Mouse (Mus musculus) neural tube, embryonic 11.5 days (tissue): ENCODE measurements around the gene Gpr153. TPM values are rescaled to one million over a fixed set of nuclear protein-coding genes. Genes with fewer than 3 reads are reported as not detected.

ENCODE experiments used
- ATAC-seq: fragments of 200-750 bp; cut with Nextera tagmentation; 2 replicates; pipeline ENCODE4 v1.8.0; 2017; ENCODE audit warnings: moderate number of reproducible peaks, mild to moderate bottlenecking, moderate TSS enrichment, moderate library complexity; ENCODE audit not compliant: insufficient read depth, low FRiP score, low TSS enrichment
- DNase-seq: peaks from one replicate; pipeline ENCODE4 v3.0.0-alpha.2; 2015; ENCODE audit warnings: low spot score
- H3K27ac ChIP-seq: fragments of 300-500 bp; sonication (generic); 2 replicates; pipeline ENCODE4 v1.5.1; 2014; ENCODE audit warnings: low read depth, mild to moderate bottlenecking, low read length
- H3K27me3 ChIP-seq: fragments of 300-500 bp; sonication (generic); 2 replicates; pipeline ENCODE4 v1.6.1; 2014; ENCODE audit warnings: mild to moderate bottlenecking, low read length, mixed read lengths; ENCODE audit not compliant: control insufficient read depth, insufficient read depth
- H3K36me3 ChIP-seq: fragments of 300-500 bp; sonication (generic); 2 replicates; pipeline ENCODE4 v1.6.1; 2014; ENCODE audit warnings: mild to moderate bottlenecking, low read length, moderate library complexity, mixed read lengths; ENCODE audit not compliant: control insufficient read depth, insufficient read depth
- H3K4me1 ChIP-seq: fragments of 300-500 bp; sonication (generic); 2 replicates; pipeline ENCODE4 v1.6.1; 2014; ENCODE audit warnings: low read length, mixed read lengths; ENCODE audit not compliant: control insufficient read depth, insufficient read depth
- H3K4me2 ChIP-seq: fragments of 300-500 bp; sonication (generic); 2 replicates; pipeline ENCODE4 v1.6.1; 2014; ENCODE audit warnings: low read depth, mild to moderate bottlenecking, moderate library complexity
- H3K4me3 ChIP-seq: fragments of 300-500 bp; sonication (generic); 2 replicates; pipeline ENCODE4 v1.5.1; 2014; ENCODE audit warnings: low read depth, low read length
- H3K9ac ChIP-seq: fragments of 300-500 bp; sonication (generic); 2 replicates; pipeline ENCODE4 v1.6.1; 2014; ENCODE audit warnings: mild to moderate bottlenecking, low read length
- H3K9me3 ChIP-seq: fragments of 300-500 bp; sonication (generic); 2 replicates; pipeline ENCODE4 v1.6.1; 2016; ENCODE audit warnings: low read length; ENCODE audit not compliant: control insufficient read depth
- WGBS: fragments of 180-500 bp; shearing (Covaris S2); extraction: QIAGEN DNeasy Blood & Tissue Kit; methylation state at CpG from one replicate; pipeline ENCODE4 v1.1.7; 2014; 5-methylcytosine and 5-hydroxymethylcytosine counted together
- polyA plus RNA-seq: library from polyadenylated mRNA; unstranded; fragments of >200 nt; fragmentation: Nextera tagmentation; extraction: Ambion mirVana; gene quantifications from 2 replicates; pipeline ENCODE4 v1.2.1, GENCODE M21; 2014

Gene Gpr153
- polyA plus RNA-seq, 1 experiment from 2014 or later: 8.3 TPM

DNA sequence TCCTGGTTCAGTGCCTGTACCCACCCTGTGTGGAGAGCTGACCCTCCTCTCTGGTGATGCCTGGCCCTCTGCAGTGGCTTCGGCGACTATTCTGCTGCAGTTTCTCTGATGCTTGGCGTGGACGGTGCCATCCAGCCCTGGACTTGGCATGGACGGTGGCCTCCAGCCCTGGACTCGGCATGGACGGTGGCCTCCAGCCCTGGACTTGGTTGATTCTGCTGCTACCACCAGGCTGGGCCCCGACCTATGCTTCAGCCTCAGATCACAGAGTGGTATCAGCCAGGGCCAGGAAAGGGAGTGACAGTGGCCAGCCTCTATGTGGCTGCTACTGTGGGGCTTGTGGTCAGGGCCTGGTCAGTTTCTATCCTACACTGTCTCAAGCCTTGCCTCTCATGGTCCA, 30.1 kb upstream of the Gpr153 start:
- Histone ChIP-seq H3K27me3 (no peaks in the 10 kb centered on the region), H3K4me2 (no peak overlapping the region), H3K4me1 (no peaks in the 10 kb centered on the region), H3K27ac (no peak overlapping the region), H3K9me3 (no peaks in the 10 kb centered on the region), H3K9ac (no peak overlapping the region), H3K36me3 (no peaks in the 10 kb centered on the region; the same call in 1 of the 2 replicates), H3K4me3 (no peak overlapping the region)
- WGBS: 89% methylated on average over 8 of the region's 8 CpGs
- DNase-seq (no peak), ATAC-seq (no peak)

DNA sequence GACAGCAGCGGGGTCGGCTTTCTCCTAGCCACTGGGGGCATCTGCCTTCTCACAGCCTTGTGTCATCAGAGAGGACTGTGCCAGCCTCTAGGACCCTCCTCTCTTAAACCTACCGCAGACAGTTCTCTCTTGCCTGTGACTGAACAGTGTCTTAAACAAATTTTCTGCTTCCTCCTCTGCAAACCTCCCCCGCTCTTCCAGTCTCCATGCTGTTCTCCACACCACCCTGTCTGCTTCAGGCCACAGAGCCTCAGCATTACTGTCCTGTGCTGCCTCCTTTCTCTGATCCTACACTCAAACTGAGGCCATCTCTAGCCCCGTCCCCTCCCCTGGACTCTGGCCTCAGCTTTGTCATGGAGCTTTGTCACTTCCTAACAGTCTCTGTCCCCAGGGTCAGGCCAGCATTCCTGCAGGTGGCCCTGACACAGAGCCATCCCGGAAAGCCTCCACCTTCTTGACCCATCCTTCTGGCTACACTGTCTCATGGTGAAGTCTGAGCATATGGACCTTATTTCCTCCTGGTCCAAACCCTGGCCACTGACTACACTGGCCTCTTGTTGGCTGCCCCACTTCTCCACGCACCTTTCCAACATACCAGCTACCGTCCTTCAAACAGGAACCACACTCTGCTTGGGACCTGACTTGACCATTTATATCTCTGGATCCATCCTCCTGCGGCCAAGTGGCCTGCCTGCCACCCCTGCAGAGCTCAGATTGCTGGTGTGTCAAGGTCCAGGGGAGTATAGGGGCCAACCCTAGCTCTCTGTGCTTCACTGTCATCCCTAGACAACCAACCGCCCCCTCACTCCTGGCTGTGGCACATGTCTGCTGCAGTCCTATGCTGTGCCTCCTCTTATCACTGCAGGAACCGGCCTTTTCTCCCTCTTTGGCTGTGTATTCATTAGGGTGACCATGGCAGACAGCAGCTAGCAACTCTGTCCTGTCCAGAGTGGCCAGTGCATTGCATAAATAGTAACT, 29.2 kb upstream of the Gpr153 start:
- no peaks in the 10 kb centered on the region for H3K27me3 ChIP-seq
- ATAC-seq (no peak), DNase-seq (no peak)
- no peaks in the 10 kb centered on the region for H3K9me3 ChIP-seq
- H3K4me1 ChIP-seq: no peaks in the 10 kb centered on the region
- H3K9ac ChIP-seq: no peak overlapping the region
- no peak overlapping the region for H3K27ac ChIP-seq
- no peak overlapping the region for H3K4me2 ChIP-seq
- no peaks in the 10 kb centered on the region; the same call in 1 of the 2 replicates for H3K36me3 ChIP-seq
- 90% methylated on average over 11 of the region's 11 CpGs for WGBS
- H3K4me3 ChIP-seq: no peak overlapping the region

- Histone ChIP-seq H3K4me2 (no peak overlapping the region), H3K27me3 (no peaks in the 10 kb centered on the region), H3K4me3 (no peak overlapping the region), H3K4me1 (no peaks in the 10 kb centered on the region), H3K27ac (no peak overlapping the region), H3K9ac (no peak overlapping the region), H3K9me3 (no peaks in the 10 kb centered on the region), H3K36me3 (no peaks in the 10 kb centered on the region; the same call in 1 of the 2 replicates)
- no peak for DNase-seq
- ATAC-seq: no peak
- WGBS: 85% methylated on average over 6 of the region's 6 CpGs
Measured at GRCm38 (mm10) chr4:152246011-152246410, 28.0 kb upstream of the Gpr153 start.

DNA sequence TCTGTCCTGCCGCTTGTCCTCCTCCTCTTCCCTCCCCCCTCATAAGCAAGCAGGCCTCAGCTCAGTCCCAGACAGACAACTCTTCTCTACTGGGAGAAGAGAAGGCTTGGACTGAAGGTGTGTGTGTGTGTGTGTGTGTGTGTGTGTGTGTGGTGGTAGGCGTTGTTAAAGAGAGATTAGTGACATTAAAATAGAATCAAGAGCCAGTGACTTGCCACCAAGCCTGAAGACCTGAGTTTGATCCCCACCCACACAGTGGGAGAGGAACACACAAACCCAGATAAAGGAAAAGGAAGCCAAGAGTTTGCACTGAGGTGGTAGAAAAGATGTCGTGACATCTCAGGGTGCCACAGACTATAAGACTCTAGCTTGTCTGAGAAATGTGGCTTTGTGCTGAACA, 26.8 kb upstream of the Gpr153 start:
- DNase-seq: no peak
- 86% methylated on average over 3 of the region's 3 CpGs for WGBS
- Histone ChIP-seq H3K36me3 (no peaks in the 10 kb centered on the region; the same call in 1 of the 2 replicates), H3K27me3 (no peaks in the 10 kb centered on the region), H3K4me3 (no peak overlapping the region), H3K9me3 (no peaks in the 10 kb centered on the region), H3K27ac (no peak overlapping the region), H3K4me2 (no peak overlapping the region), H3K4me1 (no peaks in the 10 kb centered on the region), H3K9ac (no peak overlapping the region)
- no peak for ATAC-seq

DNA sequence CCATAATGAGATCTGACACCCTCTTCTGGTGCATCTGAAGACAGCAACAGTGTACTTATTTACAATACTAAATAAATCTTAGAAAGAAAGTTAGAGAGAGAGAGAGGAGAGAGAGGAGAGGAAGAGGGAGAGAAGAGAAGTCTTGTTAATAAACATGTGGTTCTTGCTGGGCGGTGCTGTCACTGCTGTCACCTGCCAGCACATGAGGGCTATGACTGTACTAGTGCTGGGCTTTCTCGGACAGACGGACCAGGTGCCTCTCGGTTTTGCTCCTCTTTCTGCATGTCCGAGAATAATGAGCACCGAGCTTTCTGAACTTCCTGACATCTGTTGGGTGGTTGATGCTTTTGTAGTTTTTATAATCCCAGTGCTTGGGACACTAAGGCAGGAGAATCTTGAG, 23.4 kb upstream of the Gpr153 start:
- WGBS: 88% methylated on average over 6 of the region's 6 CpGs
- Histone ChIP-seq H3K27ac (no peak overlapping the region), H3K27me3 (no peaks in the 10 kb centered on the region), H3K9ac (no peak overlapping the region), H3K9me3 (no peaks in the 10 kb centered on the region), H3K4me1 (no peaks in the 10 kb centered on the region), H3K4me3 (no peak overlapping the region), H3K36me3 (no peaks in the 10 kb centered on the region), H3K4me2 (no peak overlapping the region)
- ATAC-seq (no peak), DNase-seq (no peak)

- 77% methylated on average over 9 of the region's 9 CpGs for WGBS
- H3K27ac ChIP-seq: no peak overlapping the region
Measured at GRCm38 (mm10) chr4:152253183-152253759, 20.8 kb upstream of the Gpr153 start.

GRCm38 (mm10) chr4:152257070-152257469, 17.0 kb upstream of the Gpr153 start:
- no peaks in the 10 kb centered on the region for H3K27me3 ChIP-seq
- H3K36me3 ChIP-seq: no peaks in the 10 kb centered on the region
- H3K27ac ChIP-seq: no peak overlapping the region
- H3K9me3 ChIP-seq: no peaks in the 10 kb centered on the region
- no peak overlapping the region for H3K4me2 ChIP-seq
- ATAC-seq (no peak), DNase-seq (no peak)
- WGBS: 75% methylated on average over 6 of the region's 6 CpGs
- H3K9ac ChIP-seq: no peak overlapping the region
- no peaks in the 10 kb centered on the region for H3K4me1 ChIP-seq
- H3K4me3 ChIP-seq: no peak overlapping the region

More at GRCm38 (mm10) chr4:152253183-152253759, 20.8 kb upstream of the Gpr153 start:
- H3K9me3 ChIP-seq: no peaks in the 10 kb centered on the region
- DNase-seq: no peak
- no peak overlapping the region for H3K4me3 ChIP-seq
- H3K4me1 ChIP-seq: no peaks in the 10 kb centered on the region
- no peak for ATAC-seq
- H3K36me3 ChIP-seq: no peaks in the 10 kb centered on the region
- H3K27me3 ChIP-seq: no peaks in the 10 kb centered on the region
- H3K9ac ChIP-seq: no peak overlapping the region
- H3K4me2 ChIP-seq: no peak overlapping the region

DNA sequence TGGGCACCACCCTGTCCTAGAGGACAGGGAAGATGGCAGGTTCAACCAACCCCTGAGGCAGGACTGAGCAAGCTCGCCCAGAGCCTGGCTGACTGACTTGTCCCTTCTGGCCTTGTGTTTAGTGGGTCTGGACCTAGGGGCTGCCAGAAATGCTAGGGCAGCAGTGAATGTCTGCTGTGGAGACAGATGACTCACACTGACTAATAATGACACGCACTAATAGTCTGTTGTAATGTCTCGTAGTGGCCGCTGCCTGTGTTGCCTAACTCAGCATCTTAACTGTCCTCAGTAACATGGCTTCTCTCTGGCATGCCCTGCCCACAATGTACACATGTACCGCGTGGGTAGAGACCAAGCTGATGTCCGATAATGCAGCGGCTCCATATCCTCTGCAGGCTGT, 13.6 kb upstream of the Gpr153 start:
- no peaks in the 10 kb centered on the region for H3K9me3 ChIP-seq
- H3K27ac ChIP-seq: no peak overlapping the region
- peaks cover 7% of the 10 kb centered on the region for H3K4me1 ChIP-seq
- DNase-seq: no peak
- no peaks in the 10 kb centered on the region for H3K27me3 ChIP-seq
- H3K4me3 ChIP-seq: no peak overlapping the region
- H3K9ac ChIP-seq: no peak overlapping the region
- WGBS: 92% methylated on average over 8 of the region's 8 CpGs
- no peak for ATAC-seq
- no peaks in the 10 kb centered on the region for H3K36me3 ChIP-seq
- H3K4me2 ChIP-seq: no peak overlapping the region

DNA sequence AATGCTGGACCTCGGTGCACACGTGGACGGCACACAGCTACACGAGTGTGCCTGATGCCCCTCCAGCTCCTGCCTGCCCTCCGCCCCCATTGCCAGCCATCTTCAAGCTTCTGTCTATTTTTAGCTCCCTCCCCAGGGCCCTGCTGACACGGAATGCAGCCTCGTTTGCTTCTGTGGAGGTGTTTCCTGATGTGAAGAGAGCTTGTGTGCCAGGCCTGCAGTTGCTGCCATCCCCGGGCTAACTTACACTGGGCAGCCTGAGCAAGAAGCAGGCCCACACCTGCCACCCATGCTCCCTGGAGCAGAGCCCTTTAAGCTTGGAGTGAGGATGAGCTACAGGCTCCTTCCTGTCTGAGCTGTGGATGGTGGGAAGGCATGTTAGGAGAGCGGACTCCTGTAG, 11.8 kb upstream of the Gpr153 start:
- Histone ChIP-seq H3K4me1 (peaks cover 7% of the 10 kb centered on the region), H3K27me3 (no peaks in the 10 kb centered on the region), H3K27ac (no peak overlapping the region), H3K9me3 (no peaks in the 10 kb centered on the region), H3K36me3 (no peaks in the 10 kb centered on the region), H3K4me3 (no peak overlapping the region), H3K4me2 (no peak overlapping the region), H3K9ac (no peak overlapping the region)
- ATAC-seq: no peak
- no peak for DNase-seq
- 72% methylated on average over 9 of the region's 9 CpGs for WGBS
